Mouse (Mus musculus): Measurements from ENCODE around the gene A930033H14Rik.

GRCm38 (mm10) chr10:69184903-69185302 is 28.0 kb downstream of the A930033H14Rik start:
- no peak for TF ChIP-seq CTCF (IDR thresholded peaks at IDR 0.05; ENCODE audit: low read depth, low read length)
- TF ChIP-seq POLR2A (IDR thresholded peaks at IDR 0.05; ENCODE audit: extremely low read depth, insufficient read depth, low read length) = no peak

All from liver, adult 2 months (tissue).